Mouse (Mus musculus) lung, postnatal 0 days (tissue): ENCODE measurements around the gene Gm20388.

ENCODE experiments used
- CTCF ChIP-seq: IDR thresholded peaks from 2 replicates; pipeline ENCODE4 v1.5.1; 2016; ENCODE audit warnings: antibody characterized with exemption, mild to moderate bottlenecking
- EP300 ChIP-seq: IDR thresholded peaks from 2 replicates; pipeline ENCODE4 v1.6.1; 2016; ENCODE audit warnings: antibody characterized with exemption, mild to moderate bottlenecking, control low read depth

- TF ChIP-seq CTCF, result no peak
- TF ChIP-seq EP300, result peak; percentile 47; the same call in 1 of the 2 replicates
Measured at GRCm38 (mm10) chr8:122112264-122112965, 2201.8 kb downstream of the Gm20388 start.
